Comparison of ENCODE assay signal across 2 mouse cellular contexts in genomic region chr2:128152211-128152610, GRCm38 (mm10).
TF ChIP-seq lines count a peak whose summit lies in the region.

No protein-coding gene starts in this region.

TF ChIP-seq in CH12.LX, 34 proteins besides CTCF, POLR2A, EP300 and RAD21 (continued from another document):
- TF ChIP-seq ELF1 (IDR thresholded peaks at IDR 0.05; ENCODE audit: low read depth, low read length), result no peak
- no peak for TF ChIP-seq MXI1 (IDR thresholded peaks at IDR 0.05; ENCODE audit: low read depth, low read length)
- no peak for TF ChIP-seq KAT2A (IDR thresholded peaks at IDR 0.05; ENCODE audit: insufficient replicate concordance, low read length)
- TF ChIP-seq MYC (IDR thresholded peaks at IDR 0.05; ENCODE audit: low read depth, low read length), result no peak
- TF ChIP-seq GABPA (IDR thresholded peaks at IDR 0.05; ENCODE audit: insufficient replicate concordance, low read depth, low read length), result no peak
- TF ChIP-seq MEF2A (IDR thresholded peaks at IDR 0.05; ENCODE audit: borderline replicate concordance, low read depth, low read length), result no peak
- TF ChIP-seq NRF1 (IDR thresholded peaks at IDR 0.05; ENCODE audit: low read depth, low read length), result no peak
- no peak for TF ChIP-seq BHLHE40 (IDR thresholded peaks at IDR 0.05; ENCODE audit: low read depth, low read length)
- no peak for TF ChIP-seq MAZ (IDR thresholded peaks at IDR 0.05; ENCODE audit: low read depth, low read length)

TF ChIP-seq in ES-E14, 5 proteins besides CTCF, POLR2A, EP300 and RAD21 (continued from another document):
- no peak for TF ChIP-seq ZNF384 (IDR thresholded peaks at IDR 0.05; ENCODE audit: low read depth, low read length)
- TF ChIP-seq CHD2 (IDR thresholded peaks at IDR 0.05; ENCODE audit: low read depth, low read length), result no peak
- TF ChIP-seq ZC3H11A (IDR thresholded peaks at IDR 0.05; ENCODE audit: borderline replicate concordance, low read depth, low read length), result no peak
- TF ChIP-seq HCFC1 (IDR thresholded peaks at IDR 0.05; ENCODE audit: borderline replicate concordance, insufficient read depth, low read length), result no peak
TF ChIP-seq in ES-E14: peak in this region for 0.
